Mouse (Mus musculus): ENCODE measurements around the gene Lrrc58. TPM values are rescaled to one million over a fixed set of nuclear protein-coding genes. Genes with fewer than 3 reads are reported as not detected.

The Lrrc58 gene
- total RNA-seq, 2 experiments from 2014 or later: 89.6 to 90.1 TPM

- DNase-seq: no peak
Measured at GRCm38 (mm10) chr16:37929006-37929405, 60.8 kb downstream of the Lrrc58 start.

- no peak for DNase-seq
Measured at GRCm38 (mm10) chr16:37929626-37930025, 61.4 kb downstream of the Lrrc58 start.

- DNase-seq: no peak
Measured at GRCm38 (mm10) chr16:37934932-37935331, 66.7 kb downstream of the Lrrc58 start.

GRCm38 (mm10) chr16:37937276-37937675, 69.1 kb downstream of the Lrrc58 start:
- DNase-seq: no peak

Other genes starting within 250 kb of the Lrrc58 start
- 100 to 1,000 TPM; 141 to 154 TPM for gene Ndufb4, start 213.9 kb upstream of the Lrrc58 start, total RNA-seq (2021)
- gene Fstl1, start 91.5 kb upstream of the Lrrc58 start, total RNA-seq (2021): 100 to 1,000 TPM; 457 to 460 TPM
- under 1 TPM; 0.47 to 0.79 TPM for gene Gm36028, start 7.2 kb upstream of the Lrrc58 start, total RNA-seq (2021)
- under 1 TPM; 0.45 to 0.47 TPM for gene Gpr156, start 48.1 kb downstream of the Lrrc58 start, total RNA-seq (2021)
- 10 to 100 TPM; 74.5 to 76.9 TPM for gene Gsk3b, start 220.6 kb downstream of the Lrrc58 start, total RNA-seq (2021)